Mouse (Mus musculus) kidney, adult 2 months (tissue): ENCODE results near the gene D5Ertd579e.

Source experiments
- CTCF ChIP-seq: fragments of 200-500 bp; conservative IDR thresholded peaks from 2 replicates; pipeline ENCODE4 v1.5.1; 2011; ENCODE audit warnings: low read depth, mild to moderate bottlenecking, control low read depth, low read length, moderate library complexity, mixed read lengths; ENCODE audit not compliant: insufficient read depth, insufficient read length
- POLR2A ChIP-seq: fragments of 200-500 bp; IDR thresholded peaks from one replicate; pipeline ENCODE4 v1.6.1; 2011; ENCODE audit warnings: low read depth, low read length, control low read depth

GRCm38 (mm10) chr5:36563741-36564140 lies 132.1 kb downstream of the D5Ertd579e start:
- no peak for TF ChIP-seq CTCF
- no peak for TF ChIP-seq POLR2A
